Mouse (Mus musculus) gastrocnemius, postnatal 4 days (tissue): ENCODE data around the gene Tomm40. TPM values are rescaled to one million over a fixed set of nuclear protein-coding genes. Genes with fewer than 3 reads are reported as not detected.

Experiments
- DNase-seq, 2 experiments: peaks; one replicate each; pipeline ENCODE4 v3.0.0; 2021 to 2022; ENCODE audit warnings: low spot score in 2 of 2, mixed read lengths in 2 of 2
- total RNA-seq, 2 experiments: library from RNA; stranded (reverse); gene quantifications; 2 replicates each; pipeline ENCODE4 v1.2.3; 2021

Tomm40 gene
- total RNA-seq, 2 experiments from 2014 or later = 68.4 to 72.0 TPM

DNA sequence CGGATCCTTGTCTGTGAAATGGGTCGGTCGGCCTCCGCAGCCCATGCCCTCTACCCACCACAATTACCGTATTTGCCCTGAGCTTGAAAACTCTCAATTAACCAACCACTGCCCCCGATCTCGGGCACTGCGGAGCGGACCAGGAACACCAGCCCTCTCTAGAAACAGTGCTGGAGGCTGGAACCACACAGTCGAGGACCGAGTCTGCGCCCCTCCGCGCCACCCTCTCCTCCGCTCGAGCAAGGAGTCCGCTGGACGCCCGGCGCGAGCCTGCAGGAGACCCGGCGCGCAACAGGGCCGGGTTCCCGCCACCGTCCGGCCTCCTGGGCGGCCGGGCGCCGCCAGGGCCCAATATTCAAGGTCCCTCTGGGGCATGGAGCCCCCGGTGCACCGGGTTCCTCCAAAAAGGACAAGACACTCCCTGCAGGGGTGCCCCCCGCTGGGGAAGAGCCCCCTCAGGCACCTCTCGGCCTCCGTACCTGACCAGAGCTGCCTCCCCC lies 50.7 kb downstream of the Tomm40 start:
- DNase-seq = no peak

GRCm38 (mm10) chr7:19663940-19664339 lies 51.3 kb downstream of the Tomm40 start:
- no peak for DNase-seq

DNA sequence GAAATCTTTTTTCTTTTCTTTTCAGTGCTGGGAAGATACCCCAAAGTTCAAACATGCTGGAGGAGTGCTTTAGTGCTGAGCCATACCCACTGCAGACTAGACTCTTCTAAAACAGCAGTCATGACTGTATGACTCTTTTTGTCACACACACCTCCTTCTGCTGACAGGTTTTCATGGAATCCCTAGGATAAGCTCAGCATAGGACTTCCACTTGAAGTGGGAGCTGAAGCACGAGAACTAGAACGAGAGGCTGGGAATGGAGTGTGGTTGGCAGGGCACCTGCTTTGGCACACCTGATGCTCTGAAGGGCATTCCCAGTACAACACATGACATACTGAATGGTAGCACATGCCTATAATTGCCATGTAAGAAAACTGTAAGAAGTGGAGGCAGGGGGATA lies 62.6 kb downstream of the Tomm40 start:
- DNase-seq = no peak

Other genes starting within 250 kb of the Tomm40 start
- gene Bloc1s3, start 207.1 kb downstream of the Tomm40 start, total RNA-seq = 1 to 10 TPM; 1.9 to 2.3 TPM
- gene Trappc6a, start 207.0 kb downstream of the Tomm40 start, total RNA-seq = 10 to 100 TPM; 27.3 to 30.6 TPM
- gene Nkpd1, start 197.6 kb downstream of the Tomm40 start, total RNA-seq = under 1 TPM; 0.10 to 0.12 TPM
- 10 to 100 TPM; 44.7 to 46.6 TPM for gene Ppp1r37, start 152.4 kb downstream of the Tomm40 start, total RNA-seq
- under 1 TPM in 1 of 2 experiments, not detected in 1; 0.17 TPM for gene Zfp296, start 138.2 kb downstream of the Tomm40 start, total RNA-seq
- gene Gemin7, start 137.8 kb downstream of the Tomm40 start, total RNA-seq = 10 to 100 TPM; 52.3 to 56.4 TPM
- 10 to 100 TPM; 29.9 to 32.8 TPM for gene Clasrp, start 111.0 kb downstream of the Tomm40 start, total RNA-seq
- 10 to 100 TPM; 10.4 to 10.7 TPM for gene Relb, start 86.0 kb downstream of the Tomm40 start, total RNA-seq
- gene Clptm1, start 50.4 kb downstream of the Tomm40 start, total RNA-seq = 10 to 100 TPM; 51.9 to 62.0 TPM
- 1 to 10 TPM in 1 of 2 experiments, under 1 TPM in 1; 0.88 to 2.1 TPM for gene Apoc2, start 37.5 kb downstream of the Tomm40 start, total RNA-seq
- not detected for gene Gm44805, start 34.0 kb downstream of the Tomm40 start, total RNA-seq
- gene Apoc4, start 34.0 kb downstream of the Tomm40 start, total RNA-seq = 1 to 10 TPM in 1 of 2 experiments, under 1 TPM in 1; 0.42 to 4.7 TPM
- gene Apoc1, start 22.8 kb downstream of the Tomm40 start, total RNA-seq = 10 to 100 TPM in 1 of 2 experiments, 1 to 10 TPM in 1; 1.7 to 14.7 TPM
- 100 to 1,000 TPM; 136 to 167 TPM for gene Apoe, start 16.2 kb downstream of the Tomm40 start, total RNA-seq
- gene Nectin2, start 35.0 kb upstream of the Tomm40 start, total RNA-seq = 10 to 100 TPM; 21.1 to 23.2 TPM
- 100 to 1,000 TPM; 119 to 144 TPM for gene Bcam, start 55.6 kb upstream of the Tomm40 start, total RNA-seq
- under 1 TPM; 0.76 to 0.96 TPM for gene Cblc, start 81.4 kb upstream of the Tomm40 start, total RNA-seq
- 1 to 10 TPM; 5.1 to 5.7 TPM for gene Bcl3, start 107.3 kb upstream of the Tomm40 start, total RNA-seq
- not detected for gene Gm19345, start 136.6 kb upstream of the Tomm40 start, total RNA-seq
- not detected for gene Ceacam16, start 145.9 kb upstream of the Tomm40 start, total RNA-seq
- not detected for gene Ceacam19, start 172.5 kb upstream of the Tomm40 start, total RNA-seq
- gene Pvr, start 205.7 kb upstream of the Tomm40 start, total RNA-seq = 10 to 100 TPM; 22.3 to 23.0 TPM
- gene Igsf23, start 235.3 kb upstream of the Tomm40 start, total RNA-seq = not detected
- gene Ceacam20, start 250.0 kb upstream of the Tomm40 start, total RNA-seq = not detected